Mouse (Mus musculus): Measurements from ENCODE around the gene Ess2.
A peak's percentile ranks its signal among the peaks of the same experiment; 100 is the strongest.
"Not testable (repeated sequence)": the region's sequence is repeated elsewhere in the genome, so short reads cannot be mapped to it uniquely, and the experiment has no call there.

The Ess2 gene

DNA sequence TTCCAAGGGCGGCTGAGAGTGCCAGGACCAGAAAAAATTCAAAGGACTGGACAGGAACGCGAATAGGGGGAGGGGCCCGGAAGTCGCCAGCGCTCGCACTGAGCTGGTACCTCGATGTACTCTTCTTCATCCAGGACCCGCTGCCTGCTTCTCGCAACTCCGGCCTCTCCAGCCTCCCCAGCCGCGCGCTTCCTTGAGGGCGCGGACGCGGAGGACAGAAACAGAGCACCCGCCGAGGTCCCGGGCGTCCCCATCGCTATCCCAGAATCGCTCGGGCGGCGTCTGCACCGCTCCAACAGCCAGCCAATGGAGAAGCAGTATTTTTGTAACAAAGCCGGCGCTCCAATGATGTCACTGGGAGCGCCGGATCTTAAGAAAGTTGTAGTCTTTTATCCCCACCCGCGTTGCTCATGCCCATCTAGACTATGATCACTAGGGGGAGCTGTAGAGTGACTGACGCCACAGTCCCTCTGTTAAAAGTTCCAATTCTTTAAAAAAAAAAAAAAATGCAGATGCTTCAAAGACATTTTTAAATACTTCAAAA is at the start of gene Ess2:
Gene Ess2 (minus strand): TSS at position 297 of the 544 bp plus-strand sequence.
- DNase-seq: peak; percentile 94

GRCm38 (mm10) chr16:17956052-17956638 is 45.0 kb upstream of the Ess2 start:
- DNase-seq: not testable (repeated sequence)

GRCm38 (mm10) chr16:17951618-17952017 is 40.5 kb upstream of the Ess2 start:
- no peak for DNase-seq

DNA sequence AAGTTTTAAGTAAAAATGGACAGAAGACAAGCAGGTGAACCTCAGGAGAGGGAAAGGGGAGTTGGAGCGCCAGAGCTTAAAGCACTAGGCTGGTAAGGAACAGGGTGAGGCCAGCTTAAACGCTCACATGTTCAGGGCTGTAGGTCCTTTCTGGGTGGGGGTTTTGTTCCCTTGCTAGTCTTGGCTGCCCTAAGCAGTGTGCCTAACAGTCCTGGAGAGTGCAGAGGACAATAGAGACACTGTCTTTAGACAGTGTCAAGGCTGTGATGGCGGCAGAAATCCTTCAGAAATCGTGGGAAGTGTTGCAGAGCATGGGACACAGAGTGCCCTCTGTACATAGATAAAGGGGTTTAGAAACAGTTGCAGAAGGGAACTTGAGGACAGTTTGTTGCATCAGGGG is 38.9 kb upstream of the Ess2 start:
- DNase-seq: no peak

- no peak for DNase-seq
Observed at GRCm38 (mm10) chr16:17949421-17949877, 38.3 kb upstream of the Ess2 start.

DNA sequence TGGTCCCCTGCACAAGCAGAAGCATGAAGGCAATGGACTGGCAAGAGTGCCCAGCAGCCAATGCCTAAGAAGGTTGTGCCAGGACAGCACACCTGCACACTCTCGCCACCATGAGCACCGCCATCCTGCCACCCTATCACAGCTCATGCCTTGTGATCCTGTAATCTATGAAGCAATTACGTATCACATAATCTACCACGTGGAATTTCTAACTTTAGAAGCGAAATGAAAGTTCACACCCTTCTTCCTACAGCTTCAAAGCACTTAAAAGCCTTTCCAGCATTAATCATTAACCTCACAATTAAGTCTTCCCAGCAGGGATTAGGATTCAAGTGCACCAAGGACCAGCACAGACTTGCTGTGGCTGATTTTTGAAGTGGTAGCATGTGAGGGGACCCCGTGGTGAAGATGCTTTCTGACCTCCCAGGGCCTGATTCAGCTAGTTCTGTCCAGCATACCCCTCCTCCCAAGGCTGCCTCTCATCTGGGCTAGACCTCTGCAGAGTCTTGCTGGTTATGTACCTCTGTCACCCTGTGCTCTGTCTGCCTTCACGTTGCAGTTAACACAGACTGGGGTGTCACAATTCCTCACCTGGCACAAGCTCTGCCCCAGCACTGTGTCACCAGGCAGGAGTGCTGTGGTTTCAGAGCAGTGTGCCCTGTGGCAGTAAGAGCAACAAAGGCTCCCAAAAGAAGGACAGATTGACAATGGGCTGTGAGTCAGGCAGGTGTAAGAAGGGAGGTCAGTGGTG is 34.1 kb upstream of the Ess2 start:
- no peak for DNase-seq

DNA sequence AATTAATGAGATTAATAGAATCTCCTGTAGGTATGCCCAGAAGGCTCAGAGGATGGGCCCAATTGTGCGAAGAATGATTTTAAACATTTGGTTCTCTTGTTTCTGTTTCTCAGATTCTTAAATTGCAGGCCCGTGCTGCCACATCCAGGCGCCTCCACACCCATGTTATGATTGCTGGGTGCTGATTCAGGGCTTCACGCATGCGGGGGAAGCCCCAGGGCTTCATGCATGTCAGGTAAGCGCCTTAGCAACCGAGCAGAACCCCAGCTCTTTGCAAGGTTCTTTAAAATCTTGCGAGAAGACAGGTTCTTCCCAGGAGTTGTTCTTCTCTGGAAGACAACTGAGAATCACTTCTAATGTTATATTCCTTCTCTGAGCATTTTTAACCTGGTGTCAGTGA is 32.3 kb upstream of the Ess2 start:
- no peak for DNase-seq

DNA sequence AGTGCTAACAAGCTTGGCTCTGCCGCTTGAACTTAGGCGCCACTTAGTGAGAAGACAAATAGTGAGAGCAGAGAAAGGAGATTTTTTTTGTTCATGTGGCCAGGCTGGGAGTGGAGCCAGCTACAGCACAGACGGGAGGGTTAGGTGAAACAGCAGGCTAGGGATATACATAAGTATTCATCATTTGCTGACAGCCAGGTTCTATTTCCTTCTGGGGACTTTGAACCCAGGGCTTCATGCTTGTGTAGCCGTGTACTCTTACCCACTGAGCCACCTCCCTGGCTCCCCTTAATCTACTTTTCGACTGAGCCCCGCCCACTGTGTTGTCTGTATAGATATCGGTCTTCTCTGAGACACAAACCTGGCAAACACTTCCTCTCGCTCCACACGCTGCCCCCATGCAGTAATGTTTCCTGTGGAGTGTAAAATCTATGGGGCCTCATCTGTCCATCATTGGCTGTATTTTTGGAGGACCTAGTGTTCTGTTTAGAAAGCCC is 28.2 kb upstream of the Ess2 start:
- DNase-seq: no peak

GRCm38 (mm10) chr16:17938821-17939220 is 27.7 kb upstream of the Ess2 start:
- DNase-seq: peak; percentile 71

- DNase-seq: no peak
Observed at GRCm38 (mm10) chr16:17938187-17938586, 27.0 kb upstream of the Ess2 start.

DNA sequence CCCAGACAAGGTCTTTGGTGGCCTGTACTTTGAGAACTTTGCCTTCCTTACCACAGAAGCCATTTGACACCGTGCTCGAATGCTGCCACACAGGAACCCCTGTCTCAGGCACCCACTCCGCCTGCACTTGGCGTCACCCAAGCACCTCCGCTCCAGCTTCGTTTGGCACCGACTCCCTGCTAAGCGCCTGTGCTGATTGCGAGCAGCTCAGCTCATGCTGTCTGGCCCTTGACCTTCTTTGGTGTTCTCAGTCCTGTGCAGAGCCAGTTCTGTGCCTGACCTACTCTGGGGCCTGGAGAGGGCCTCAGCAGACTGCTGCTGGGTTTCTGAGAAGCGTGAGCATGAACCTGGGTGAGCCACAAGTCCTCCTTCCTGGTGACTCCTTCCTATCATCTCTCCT is 25.6 kb upstream of the Ess2 start:
- peak; percentile 3 for DNase-seq

GRCm38 (mm10) chr16:17934445-17934910 is 23.3 kb upstream of the Ess2 start:
- no peak for DNase-seq

DNA sequence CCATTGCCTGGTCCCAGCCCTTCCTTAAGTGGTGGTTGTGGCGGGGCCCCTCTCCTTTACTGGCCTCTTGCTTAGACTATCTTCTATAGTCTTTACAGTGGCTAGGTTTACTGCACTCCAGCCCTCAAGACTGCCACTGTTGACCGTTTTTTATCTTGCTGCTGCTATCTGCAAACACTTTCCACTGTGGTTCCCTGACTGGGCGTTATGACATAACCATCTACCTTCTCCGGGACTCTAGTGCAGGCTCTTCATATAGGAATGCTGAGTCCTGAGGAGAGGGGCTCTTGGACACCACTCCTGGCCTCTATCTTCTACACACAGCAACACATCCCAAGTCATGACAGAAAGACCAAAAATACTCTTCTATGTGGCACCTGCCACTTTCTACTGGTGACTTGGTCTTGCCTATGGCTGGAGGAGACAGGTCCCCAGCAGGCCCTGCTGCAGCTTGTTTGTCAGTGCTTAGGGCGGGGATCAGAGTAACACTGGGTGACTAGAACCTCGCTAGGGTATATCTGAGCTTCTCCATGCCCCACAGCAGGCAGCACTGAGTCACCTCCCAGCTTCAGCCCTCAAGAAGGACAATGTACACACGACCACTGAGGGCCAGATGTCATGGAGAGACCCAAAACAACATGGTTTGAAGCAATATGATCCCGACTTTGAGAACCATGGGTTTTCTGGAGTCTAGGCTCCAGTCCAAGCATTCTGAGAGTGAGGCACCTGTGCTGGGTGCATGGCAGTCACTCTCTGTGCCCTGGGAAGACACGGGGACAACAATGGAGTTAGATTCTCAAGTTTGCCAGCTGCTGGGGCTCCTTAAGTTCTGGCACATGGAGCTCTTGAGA is 22.7 kb upstream of the Ess2 start:
- no peak for DNase-seq

DNA sequence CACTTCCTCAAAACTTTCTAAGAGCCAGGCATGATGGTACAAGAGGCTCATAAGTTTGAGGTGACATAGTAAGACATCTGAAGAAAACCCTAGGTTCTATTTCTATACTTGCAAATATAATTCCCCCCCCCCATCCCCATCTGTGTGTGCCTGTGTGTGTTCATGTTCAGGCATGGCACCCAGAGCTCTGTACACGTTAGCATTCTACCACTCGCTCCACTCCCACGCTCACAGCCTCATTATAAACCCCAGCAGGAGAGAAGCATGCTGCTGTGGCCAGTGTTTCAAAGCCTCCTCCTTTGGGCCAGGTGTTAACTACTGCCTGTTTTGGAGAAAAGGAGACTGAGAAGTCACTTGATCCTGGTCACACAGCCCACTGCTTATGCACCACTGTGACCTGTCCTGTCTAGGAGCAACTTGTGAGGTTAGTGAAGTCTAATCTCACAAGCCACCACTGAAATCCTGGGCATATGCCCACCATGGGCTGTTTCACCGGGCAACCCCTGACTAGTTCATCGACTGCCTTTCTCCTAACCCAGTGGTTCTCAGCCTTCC is 20.8 kb upstream of the Ess2 start:
- DNase-seq: no peak

DNA sequence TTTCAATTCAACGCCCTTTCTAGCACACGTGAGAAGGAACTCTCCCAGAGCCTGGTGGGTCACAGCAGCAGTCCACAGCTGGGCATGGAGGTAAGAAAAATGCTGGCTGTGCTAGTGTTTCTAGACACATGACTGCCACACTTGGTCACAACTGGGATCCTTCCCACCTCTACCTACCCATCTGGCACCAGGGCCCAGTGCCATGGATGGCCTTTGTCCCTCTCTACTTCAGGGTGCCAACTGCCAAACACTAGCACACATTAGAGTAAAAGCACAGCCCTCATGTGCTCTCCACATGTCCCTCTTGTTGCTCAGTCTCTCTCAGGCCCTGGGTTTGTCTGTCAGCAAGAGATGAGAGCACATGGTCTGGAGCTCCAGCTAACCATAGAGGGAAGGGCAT is 18.5 kb upstream of the Ess2 start:
- DNase-seq: peak; percentile 44

DNA sequence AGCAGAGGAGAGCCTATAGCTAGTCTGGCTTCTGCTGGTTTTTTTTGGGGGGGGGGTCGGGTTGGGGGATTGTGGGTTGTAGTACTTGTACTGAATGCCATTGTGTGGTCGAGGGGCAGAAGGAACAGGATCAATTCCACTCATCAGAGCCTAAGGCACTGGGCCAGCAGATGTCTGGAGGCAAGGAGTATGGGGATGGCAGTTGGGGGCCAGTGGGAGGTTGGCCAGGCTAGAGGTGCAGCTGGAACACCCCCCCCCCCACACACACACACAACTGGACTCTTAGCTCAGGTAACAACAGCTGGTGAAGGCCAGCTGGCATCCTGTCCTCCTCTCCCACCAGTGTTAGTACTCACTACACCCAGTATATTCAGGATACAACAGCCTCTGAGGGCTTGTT is 18.1 kb upstream of the Ess2 start:
- peak; percentile 27 for DNase-seq

DNA sequence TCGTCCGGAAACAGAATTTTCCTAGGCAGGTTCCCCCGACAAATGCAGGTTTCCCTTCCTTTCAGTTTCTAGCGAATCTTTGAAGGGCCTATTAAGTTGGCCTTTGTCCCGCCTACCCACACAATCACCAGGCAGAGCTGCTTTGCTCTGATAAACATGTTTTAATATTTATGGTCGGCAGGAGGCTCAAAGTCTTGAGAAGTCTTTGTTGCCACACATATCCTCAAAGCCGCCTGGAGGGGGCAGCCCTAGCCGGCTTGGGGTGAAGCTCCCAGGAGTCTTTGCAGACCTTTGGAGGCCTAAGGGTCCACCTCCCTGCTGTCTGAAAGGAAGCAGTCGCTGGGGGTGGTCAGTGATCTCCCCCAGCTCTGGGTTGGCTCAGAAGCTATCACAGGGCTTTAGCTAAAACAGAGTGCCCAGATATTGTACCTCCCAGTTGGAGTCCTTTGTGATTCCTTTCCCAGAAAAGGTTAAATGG is 17.5 kb upstream of the Ess2 start:
- peak; percentile 65 for DNase-seq

DNA sequence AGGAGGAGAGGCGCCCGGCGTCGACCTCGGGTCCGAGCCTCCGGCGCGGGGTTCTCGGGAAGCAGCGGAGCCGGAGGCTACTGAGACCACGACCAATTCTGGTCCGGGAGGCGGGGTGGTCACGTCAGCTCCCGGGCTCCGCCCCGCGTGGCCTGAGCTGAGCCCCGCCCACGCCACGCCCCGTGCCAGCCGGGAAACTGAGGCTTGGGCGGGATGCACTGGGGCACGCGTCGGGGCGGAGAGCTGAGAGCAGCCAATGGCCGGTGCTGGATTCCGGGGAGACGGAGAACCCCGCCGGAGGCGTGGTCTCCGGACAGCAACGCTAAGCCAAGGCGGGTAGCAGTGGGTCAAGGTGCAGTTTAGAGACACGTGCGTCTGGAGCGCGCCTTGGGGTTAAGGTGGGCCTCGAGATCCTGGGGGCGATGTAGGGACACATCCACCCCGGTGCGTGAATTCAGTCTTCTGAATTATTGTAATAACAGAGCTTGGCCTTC is 17.0 kb upstream of the Ess2 start, which contains the start of gene Slc25a1:
Gene Slc25a1 (minus strand): TSS at position 133 of the 494 bp plus-strand sequence.
- peak; percentile 75 for DNase-seq

- DNase-seq: peak; percentile 55
Observed at GRCm38 (mm10) chr16:17927351-17928082, 16.4 kb upstream of the Ess2 start.

DNA sequence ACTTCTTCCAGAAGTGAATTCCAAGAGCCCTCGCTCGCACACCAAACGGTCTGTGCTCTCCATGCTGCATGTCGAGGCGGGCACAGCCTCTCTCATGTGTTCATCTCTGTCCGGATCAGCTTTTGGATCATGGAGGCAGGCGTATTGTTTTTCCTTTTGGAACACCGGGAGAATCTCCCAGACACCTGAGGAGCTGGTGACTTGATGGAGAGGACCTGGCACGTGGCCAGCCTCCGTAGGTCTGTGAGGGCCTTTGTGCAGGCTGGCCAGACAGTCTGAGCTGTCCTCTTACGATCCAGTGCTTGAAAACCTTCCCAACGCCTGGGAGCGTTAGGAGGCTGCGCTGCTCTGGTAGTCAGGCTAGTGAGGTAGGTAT is 11.0 kb upstream of the Ess2 start:
- no peak for DNase-seq

DNA sequence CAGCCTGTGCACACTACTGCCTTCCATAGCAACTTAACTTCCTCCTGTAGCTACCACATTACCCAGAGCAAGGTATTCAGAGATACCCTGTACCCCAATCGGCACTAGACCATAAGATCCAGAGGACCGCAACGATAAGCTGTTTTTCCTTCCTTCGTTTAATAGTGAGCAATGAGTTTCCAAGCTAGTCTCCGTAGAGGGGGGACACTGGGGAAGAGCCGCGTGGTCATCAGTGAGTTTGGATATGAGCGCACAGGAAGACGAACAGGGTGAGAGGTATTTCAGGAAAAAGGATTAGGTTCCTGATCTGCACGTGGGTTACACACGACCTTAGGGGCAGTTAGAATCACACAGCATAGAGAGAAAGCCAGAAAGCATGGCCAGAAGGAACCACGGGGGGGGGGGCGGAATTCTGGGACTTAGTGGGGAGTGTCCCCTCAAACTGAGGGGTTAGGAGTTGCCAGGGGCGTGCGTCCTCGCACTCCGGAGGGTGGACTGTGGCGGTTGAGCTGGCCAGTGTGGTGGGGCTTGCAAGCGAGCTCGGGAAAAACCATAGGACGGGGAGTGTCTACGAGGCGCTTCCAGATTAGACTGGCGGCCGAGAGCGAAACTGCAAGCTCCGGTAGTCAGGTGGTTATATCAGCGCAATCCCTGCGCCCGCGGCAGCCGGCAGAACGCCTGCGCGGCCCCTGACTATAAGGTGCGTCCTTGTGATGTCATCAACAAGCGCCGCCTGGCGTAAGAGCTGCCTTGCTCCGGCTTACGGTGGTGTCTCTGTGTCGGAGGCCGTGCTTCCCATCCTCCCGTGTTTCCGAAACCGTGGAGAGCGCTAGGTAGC is 10.4 kb upstream of the Ess2 start:
- peak; percentile 96 for DNase-seq

All from cerebellum, adult 11-12 months (tissue).